In genomic region chr1:160211597-160212122, GRCm38 (mm10) we compare ENCODE assay signal across 8 mouse cellular contexts. TPM values are rescaled to one million over a fixed set of nuclear protein-coding genes. Genes with fewer than 3 reads are reported as not detected.
A peak's percentile ranks its signal among the peaks of the same experiment; 100 is the strongest.
DNase-seq lines count a peak whose midpoint lies in the region; ATAC-seq lines count a peak whose summit lies in the region.

No protein-coding gene starts in this region.

- H3K4me3 ChIP-seq in heart, embryonic 11.5 days (ENCODE audit: low read depth, low read length): peak overlapping the region; percentile 79
- H3K4me3 ChIP-seq in hindbrain, embryonic 14.5 days (replicated peaks; ENCODE audit: low read length): peak overlapping the region; percentile 70
- peak overlapping the region; percentile 85 for H3K4me3 ChIP-seq in midbrain, embryonic 12.5 days

- H3K27ac ChIP-seq in heart, embryonic 11.5 days (ENCODE audit: low read depth, low read length): peak overlapping the region; percentile 99; the same call in 1 of the 2 replicates
- no peak overlapping the region; the same call in 1 of the 2 replicates for H3K27ac ChIP-seq in hindbrain, embryonic 14.5 days
- no peak overlapping the region for H3K27ac ChIP-seq in midbrain, embryonic 12.5 days (replicated peaks)

- ATAC-seq in heart, embryonic 11.5 days (replicated peaks; ENCODE audit: insufficient number of reproducible peaks, low FRiP score, low TSS enrichment): no peak
- no peak for ATAC-seq in hindbrain, embryonic 14.5 days (ENCODE audit: low FRiP score)
- no peak for ATAC-seq in midbrain, embryonic 12.5 days (ENCODE audit: low FRiP score, low read depth)
- no peak for ATAC-seq in monocyte, adult 5-6 weeks (replicated peaks; ENCODE audit: insufficient number of reproducible peaks, low FRiP score, low TSS enrichment, poor library complexity, severe bottlenecking)

- 3% methylated on average over 8 of the region's 8 CpGs for WGBS in heart, embryonic 11.5 days (ENCODE audit: insufficient replicate concordance)
- 3% methylated on average over 8 of the region's 8 CpGs for WGBS in hindbrain, embryonic 14.5 days
- WGBS in midbrain, embryonic 12.5 days: under 1% methylated on average over 8 of the region's 8 CpGs

- H3K4me1 ChIP-seq in heart, embryonic 11.5 days (ENCODE audit: control insufficient read depth, insufficient read depth, low read length): peaks cover 9% of the 10 kb centered on the region
- peaks cover 27% of the 10 kb centered on the region for H3K4me1 ChIP-seq in hindbrain, embryonic 14.5 days (replicated peaks; ENCODE audit: control insufficient read depth, insufficient read depth, low read length)
- H3K4me1 ChIP-seq in midbrain, embryonic 12.5 days: peaks cover 23% of the 10 kb centered on the region

- peak overlapping the region; percentile 87 for H3K9ac ChIP-seq in heart, embryonic 11.5 days (ENCODE audit: low read depth, low read length)
- H3K9ac ChIP-seq in hindbrain, embryonic 14.5 days: peak overlapping the region; percentile 78
- H3K9ac ChIP-seq in midbrain, embryonic 12.5 days (replicated peaks): peak overlapping the region; percentile 96

- DNase-seq in heart, postnatal 4 days: no peak
- peak; percentile 16 for DNase-seq in brain, adult 2 months (ENCODE audit: low read depth, low spot score)
- no peak for DNase-seq in hindbrain, embryonic 14.5 days (ENCODE audit: low spot score)
- no peak for DNase-seq in cerebellum, adult 9-10 months
- DNase-seq in frontal cortex, postnatal 14 days (ENCODE audit: low spot score in 2 of 2): no peak

- peak overlapping the region; percentile 75 for H3K4me2 ChIP-seq in heart, embryonic 11.5 days
- H3K4me2 ChIP-seq in hindbrain, embryonic 14.5 days (replicated peaks): peak overlapping the region; percentile 69
- peak overlapping the region; percentile 70 for H3K4me2 ChIP-seq in midbrain, embryonic 12.5 days (replicated peaks)

- no peaks in the 10 kb centered on the region for H3K9me3 ChIP-seq in heart, embryonic 11.5 days (replicated peaks; ENCODE audit: control insufficient read depth, low read length)
- H3K9me3 ChIP-seq in hindbrain, embryonic 14.5 days (ENCODE audit: control insufficient read depth, low read length): no peaks in the 10 kb centered on the region
- H3K9me3 ChIP-seq in midbrain, embryonic 12.5 days: no peaks in the 10 kb centered on the region

- H3K27me3 ChIP-seq in heart, embryonic 11.5 days (ENCODE audit: control insufficient read depth, insufficient read depth, low read length): no peaks in the 10 kb centered on the region
- no peaks in the 10 kb centered on the region for H3K27me3 ChIP-seq in hindbrain, embryonic 14.5 days (ENCODE audit: control insufficient read depth, insufficient read depth, low read length)
- no peaks in the 10 kb centered on the region for H3K27me3 ChIP-seq in midbrain, embryonic 12.5 days

- H3K36me3 ChIP-seq in heart, embryonic 11.5 days (ENCODE audit: control insufficient read depth, insufficient read depth, low read length): 0 out of 2 replicates have a peak, but pooled peaks cover 3% of the 10 kb centered on the region
- peaks cover 14% of the 10 kb centered on the region for H3K36me3 ChIP-seq in hindbrain, embryonic 14.5 days (replicated peaks; ENCODE audit: control insufficient read depth, insufficient read depth)
- H3K36me3 ChIP-seq in midbrain, embryonic 12.5 days: peaks cover 13% of the 10 kb centered on the region

RNA-seq across cellular contexts. Expression of gene Cacybp, which starts 1.0 kb away (rescaled TPM):
- polyA plus RNA-seq in heart, embryonic 11.5 days (2014; fragmentation: Nextera tagmentation; extraction: Ambion mirVana): 202 and 205 TPM in 2 replicates
- 10 to 100 TPM; 73.8 to 75.4 TPM for total RNA-seq in heart, postnatal 4 days (2021)
- 279 and 292 TPM in 2 replicates for polyA plus RNA-seq in hindbrain, embryonic 14.5 days (2014; fragmentation: Nextera tagmentation; extraction: Ambion mirVana)
- 268 and 274 TPM in 2 replicates for polyA plus RNA-seq in midbrain, embryonic 12.5 days (2016; fragmentation: Nextera tagmentation; extraction: Ambion mirVana)
- 79.7 to 95.6 TPM (median 94.3 TPM) in 3 replicates for total RNA-seq in monocyte, adult 5-6 weeks (2017)

RNA-seq across cellular contexts. Expression of gene Mrps14, which starts 16.6 kb away (rescaled TPM):
- polyA plus RNA-seq in heart, embryonic 11.5 days (2014; fragmentation: Nextera tagmentation; extraction: Ambion mirVana): 178 and 193 TPM in 2 replicates
- total RNA-seq in heart, postnatal 4 days (2021): 10 to 100 TPM; 84.0 to 85.2 TPM
- 132 and 145 TPM in 2 replicates for polyA plus RNA-seq in hindbrain, embryonic 14.5 days (2014; fragmentation: Nextera tagmentation; extraction: Ambion mirVana)
- polyA plus RNA-seq in midbrain, embryonic 12.5 days (2016; fragmentation: Nextera tagmentation; extraction: Ambion mirVana): 215 and 217 TPM in 2 replicates
- total RNA-seq in monocyte, adult 5-6 weeks (2017): 38.5 to 89.8 TPM (median 78.3 TPM) in 3 replicates

RNA-seq across cellular contexts. Expression of gene Tnn, which starts 58.3 kb away (rescaled TPM):
- not detected in 2 replicates for polyA plus RNA-seq in heart, embryonic 11.5 days (2014; fragmentation: Nextera tagmentation; extraction: Ambion mirVana)
- under 1 TPM; 0.07 to 0.09 TPM for total RNA-seq in heart, postnatal 4 days (2021)
- 0.09 TPM in 1 of 2 replicates, not detected in the other for polyA plus RNA-seq in hindbrain, embryonic 14.5 days (2014; fragmentation: Nextera tagmentation; extraction: Ambion mirVana)
- polyA plus RNA-seq in midbrain, embryonic 12.5 days (2016; fragmentation: Nextera tagmentation; extraction: Ambion mirVana): 0.11 and 0.13 TPM in 2 replicates
- not detected in 3 replicates for total RNA-seq in monocyte, adult 5-6 weeks (2017)
